Mouse (Mus musculus) liver, postnatal 0 days (tissue): ENCODE results near the gene Ercc8. TPM values are rescaled to one million over a fixed set of nuclear protein-coding genes. Genes with fewer than 3 reads are reported as not detected.
A peak's percentile ranks its signal among the peaks of the same experiment; 100 is the strongest.

Source experiments
- ATAC-seq: fragments of 200-750 bp; cut with Nextera tagmentation; 2 replicates; pipeline ENCODE4 v1.8.0; 2017; ENCODE audit warnings: mild to moderate bottlenecking, moderate library complexity
- DNase-seq: peaks from one replicate; pipeline ENCODE4 v3.0.0-alpha.2; 2016
- H3K27ac ChIP-seq: fragments of 300-500 bp; sonication (generic); 2 replicates; pipeline ENCODE4 v1.5.1; 2014; ENCODE audit warnings: antibody characterized with exemption, moderate library complexity, mild to moderate bottlenecking, low read depth
- H3K27me3 ChIP-seq: fragments of 300-500 bp; sonication (generic); 2 replicates; pipeline ENCODE4 v1.6.1; 2014; ENCODE audit warnings: low read length, control low read depth, mixed read lengths; ENCODE audit not compliant: insufficient read depth
- H3K36me3 ChIP-seq: fragments of 300-500 bp; sonication (generic); replicated peaks from 2 replicates; pipeline ENCODE4 v1.6.1; 2014; ENCODE audit warnings: mild to moderate bottlenecking, control low read depth, low read length, moderate library complexity, mixed read lengths; ENCODE audit not compliant: insufficient read depth
- H3K4me1 ChIP-seq: fragments of 300-500 bp; sonication (generic); 2 replicates; pipeline ENCODE4 v1.6.1; 2014; ENCODE audit warnings: antibody characterized with exemption, mild to moderate bottlenecking, control low read depth; ENCODE audit not compliant: insufficient read depth
- H3K4me2 ChIP-seq: fragments of 300-500 bp; sonication (generic); 2 replicates; pipeline ENCODE4 v1.6.1; 2014; ENCODE audit warnings: low read depth, mild to moderate bottlenecking, low read length, moderate library complexity, mixed read lengths
- H3K4me3 ChIP-seq: fragments of 300-500 bp; sonication (generic); 2 replicates; pipeline ENCODE4 v1.5.1; 2014; ENCODE audit warnings: low read depth, low read length
- H3K9ac ChIP-seq: fragments of 300-500 bp; sonication (generic); replicated peaks from 2 replicates; pipeline ENCODE4 v1.6.1; 2014; ENCODE audit warnings: mild to moderate bottlenecking, moderate library complexity
- H3K9me3 ChIP-seq: fragments of 300-500 bp; sonication (generic); 2 replicates; pipeline ENCODE4 v1.6.1; 2016; ENCODE audit warnings: mild to moderate bottlenecking, control low read depth, low read length, mixed read lengths
- CTCF ChIP-seq: sonication (generic); IDR thresholded peaks from 2 replicates; pipeline ENCODE4 v1.5.1; 2016; ENCODE audit warnings: antibody characterized with exemption, low read depth
- EP300 ChIP-seq: IDR thresholded peaks from 2 replicates; pipeline ENCODE4 v1.6.1; 2016; ENCODE audit warnings: antibody characterized with exemption, low read depth, mild to moderate bottlenecking
- WGBS: fragments of 180-500 bp; shearing (Covaris S2); extraction: QIAGEN DNeasy Blood & Tissue Kit; methylation state at CpG from one replicate; pipeline ENCODE4 v1.1.7; 2014; ENCODE audit not compliant: insufficient replicate concordance; 5-methylcytosine and 5-hydroxymethylcytosine counted together
- polyA plus RNA-seq: library from polyadenylated mRNA; unstranded; fragments of >200 nt; fragmentation: Nextera tagmentation; extraction: Ambion mirVana; gene quantifications from 2 replicates; pipeline ENCODE4 v1.2.1, GENCODE M21; 2015

The Ercc8 gene
- polyA plus RNA-seq, 1 experiment from 2014 or later: 4.9 TPM

- ATAC-seq (no peak), DNase-seq (no peak)
- Histone ChIP-seq H3K4me1 (no peaks in the 10 kb centered on the region), H3K36me3 (no peaks in the 10 kb centered on the region), H3K9ac (no peak overlapping the region), H3K4me3 (no peak overlapping the region), H3K27me3 (no peaks in the 10 kb centered on the region), H3K4me2 (no peak overlapping the region), H3K9me3 (no peaks in the 10 kb centered on the region), H3K27ac (no peak overlapping the region)
- 67% methylated on average over 7 of the region's 7 CpGs for WGBS
- no peak for TF ChIP-seq EP300
- TF ChIP-seq CTCF: peak; percentile 29
Measured at GRCm38 (mm10) chr13:108129070-108129469, 29.5 kb upstream of the Ercc8 start.

GRCm38 (mm10) chr13:108130737-108131136 lies 27.8 kb upstream of the Ercc8 start:
- H3K4me2 ChIP-seq: no peak overlapping the region
- no peak for ATAC-seq
- TF ChIP-seq CTCF: no peak
- TF ChIP-seq EP300: no peak

GRCm38 (mm10) chr13:108132031-108132819 lies 26.3 kb upstream of the Ercc8 start:
- DNase-seq (no peak), ATAC-seq (no peak)
- no peaks in the 10 kb centered on the region for H3K27me3 ChIP-seq
- H3K9me3 ChIP-seq: no peaks in the 10 kb centered on the region
- no peaks in the 10 kb centered on the region for H3K36me3 ChIP-seq
- H3K4me3 ChIP-seq: no peak overlapping the region
- H3K4me1 ChIP-seq: no peaks in the 10 kb centered on the region
- H3K9ac ChIP-seq: no peak overlapping the region
- 68% methylated on average over 6 of the region's 6 CpGs for WGBS
- TF ChIP-seq EP300 (no peak), CTCF (no peak)
- no peak overlapping the region for H3K4me2 ChIP-seq
- H3K27ac ChIP-seq: no peak overlapping the region

More at GRCm38 (mm10) chr13:108130737-108131136, 27.8 kb upstream of the Ercc8 start:
- no peaks in the 10 kb centered on the region for H3K36me3 ChIP-seq
- H3K9ac ChIP-seq: no peak overlapping the region
- no peak for DNase-seq
- no peak overlapping the region for H3K4me3 ChIP-seq
- no peaks in the 10 kb centered on the region for H3K27me3 ChIP-seq
- H3K27ac ChIP-seq: no peak overlapping the region
- 81% methylated on average over 5 of the region's 5 CpGs for WGBS
- H3K9me3 ChIP-seq: no peaks in the 10 kb centered on the region
- H3K4me1 ChIP-seq: no peaks in the 10 kb centered on the region

GRCm38 (mm10) chr13:108135617-108136016 lies 22.9 kb upstream of the Ercc8 start:
- no peak for ATAC-seq

GRCm38 (mm10) chr13:108138403-108138977 lies 20.0 kb upstream of the Ercc8 start:
- Histone ChIP-seq H3K27me3 (no peaks in the 10 kb centered on the region), H3K9ac (no peak overlapping the region), H3K4me1 (no peaks in the 10 kb centered on the region), H3K27ac (no peak overlapping the region), H3K36me3 (no peaks in the 10 kb centered on the region), H3K9me3 (no peaks in the 10 kb centered on the region), H3K4me2 (no peak overlapping the region), H3K4me3 (no peak overlapping the region)
- WGBS: 80% methylated on average over 5 of the region's 5 CpGs
- TF ChIP-seq CTCF: no peak
- TF ChIP-seq EP300: no peak
- ATAC-seq (no peak), DNase-seq (no peak)

More at GRCm38 (mm10) chr13:108135617-108136016, 22.9 kb upstream of the Ercc8 start:
- H3K27ac ChIP-seq: no peak overlapping the region
- no peak overlapping the region for H3K4me3 ChIP-seq
- no peak overlapping the region for H3K9ac ChIP-seq
- H3K4me2 ChIP-seq: no peak overlapping the region
- WGBS: 76% methylated on average over 6 of the region's 6 CpGs
- no peaks in the 10 kb centered on the region for H3K4me1 ChIP-seq
- TF ChIP-seq EP300 (no peak), CTCF (no peak)
- DNase-seq: no peak
- H3K9me3 ChIP-seq: no peaks in the 10 kb centered on the region
- no peaks in the 10 kb centered on the region for H3K36me3 ChIP-seq
- H3K27me3 ChIP-seq: no peaks in the 10 kb centered on the region

GRCm38 (mm10) chr13:108144086-108144485 lies 14.4 kb upstream of the Ercc8 start:
- Histone ChIP-seq H3K27ac (no peak overlapping the region), H3K4me3 (no peak overlapping the region), H3K27me3 (no peaks in the 10 kb centered on the region), H3K4me1 (no peaks in the 10 kb centered on the region), H3K9ac (no peak overlapping the region), H3K36me3 (no peaks in the 10 kb centered on the region), H3K4me2 (no peak overlapping the region), H3K9me3 (no peaks in the 10 kb centered on the region)
- TF ChIP-seq CTCF (no peak), EP300 (no peak)
- ATAC-seq: no peak
- DNase-seq: no peak
- WGBS: 87% methylated on average over 8 of the region's 8 CpGs
